Mouse (Mus musculus): ENCODE measurements around the gene Gm17655.
"Not testable (repeated sequence)": the region's sequence is repeated elsewhere in the genome, so short reads cannot be mapped to it uniquely, and the experiment has no call there.

Gene Gm17655

DNA sequence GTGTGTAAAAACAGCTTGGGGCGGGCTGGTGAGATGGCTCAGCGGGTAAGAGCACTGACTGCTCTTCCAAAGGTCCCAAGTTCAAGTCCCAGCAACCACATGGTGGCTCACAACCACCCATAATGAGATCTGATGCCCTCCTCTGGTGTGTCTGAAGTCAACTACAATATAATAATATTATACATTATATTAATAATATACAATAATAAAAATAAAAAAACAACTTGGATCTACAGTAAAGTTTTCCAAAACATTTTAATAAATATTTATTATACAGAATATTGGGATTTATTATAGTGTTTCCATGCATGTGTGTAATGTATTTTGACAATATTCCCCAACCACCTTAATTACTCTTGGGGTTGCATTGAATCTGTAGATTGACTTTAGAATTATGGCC is at the start of gene Gm17655:
Gm17655 (minus strand) TSS at position 101 of the 400 bp plus-strand sequence.
- H3K27me3 ChIP-seq (ENCODE audit: control insufficient read depth, insufficient read depth, low read length, poor library complexity, severe bottlenecking); H3K36me3 ChIP-seq (ENCODE audit: control insufficient read depth, insufficient read depth, low read length, poor library complexity, severe bottlenecking); DNase-seq (ENCODE audit: low read depth, low spot score): not testable (repeated sequence)

DNA sequence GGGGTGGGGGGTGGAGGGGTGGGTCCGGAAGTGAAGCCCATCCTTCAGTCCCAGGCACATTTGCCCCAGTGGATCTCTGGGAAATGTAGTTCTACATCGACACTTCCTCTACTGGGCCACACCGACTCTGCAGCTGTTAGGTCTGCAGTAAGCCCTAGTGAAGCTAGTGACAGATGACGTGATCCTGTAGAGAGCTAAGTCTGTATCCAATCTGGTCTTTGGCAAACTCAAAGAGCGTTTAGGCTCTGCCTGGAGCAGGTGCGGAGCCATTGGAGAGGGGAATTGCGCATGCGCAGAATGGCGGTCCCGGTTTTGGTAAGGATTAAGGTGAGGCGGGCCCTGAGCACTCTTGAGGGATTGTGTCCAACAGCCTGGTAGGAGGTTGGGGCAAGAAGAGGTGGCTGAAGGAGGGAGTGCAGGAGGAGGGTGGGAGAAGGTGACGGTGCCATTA is 37.7 kb upstream of the Gm17655 start, which contains the start of gene Zfp605:
Zfp605 (plus strand) TSS at position 102 of the 451 bp plus-strand sequence.
- peaks cover 5% of the 10 kb centered on the region for H3K36me3 ChIP-seq (ENCODE audit: control insufficient read depth, insufficient read depth, low read length, poor library complexity, severe bottlenecking)
- H3K27me3 ChIP-seq (ENCODE audit: control insufficient read depth, insufficient read depth, low read length, poor library complexity, severe bottlenecking) = no peaks in the 10 kb centered on the region
- DNase-seq (ENCODE audit: low read depth, low spot score) = peak; percentile 89

DNA sequence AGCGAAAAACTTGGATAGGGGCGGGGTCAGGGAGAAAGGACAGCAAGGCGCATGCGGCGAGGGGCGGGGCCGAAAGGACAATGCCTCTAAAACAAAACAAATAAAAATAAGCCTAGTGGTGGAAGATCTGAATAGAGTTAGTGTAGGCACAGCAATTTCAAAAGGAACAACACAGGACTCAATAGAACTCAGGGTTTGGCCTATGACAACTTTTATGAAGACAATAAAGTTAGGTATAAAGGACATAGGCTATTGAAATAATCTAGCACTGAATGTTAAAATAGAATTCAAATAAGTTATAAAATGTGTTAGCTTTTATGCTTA is 36.0 kb upstream of the Gm17655 start:
- DNase-seq (ENCODE audit: low read depth, low spot score) = no peak
- Histone ChIP-seq H3K36me3 (ENCODE audit: control insufficient read depth, insufficient read depth, low read length, poor library complexity, severe bottlenecking) (peaks cover 10% of the 10 kb centered on the region), H3K27me3 (ENCODE audit: control insufficient read depth, insufficient read depth, low read length, poor library complexity, severe bottlenecking) (no peaks in the 10 kb centered on the region)

DNA sequence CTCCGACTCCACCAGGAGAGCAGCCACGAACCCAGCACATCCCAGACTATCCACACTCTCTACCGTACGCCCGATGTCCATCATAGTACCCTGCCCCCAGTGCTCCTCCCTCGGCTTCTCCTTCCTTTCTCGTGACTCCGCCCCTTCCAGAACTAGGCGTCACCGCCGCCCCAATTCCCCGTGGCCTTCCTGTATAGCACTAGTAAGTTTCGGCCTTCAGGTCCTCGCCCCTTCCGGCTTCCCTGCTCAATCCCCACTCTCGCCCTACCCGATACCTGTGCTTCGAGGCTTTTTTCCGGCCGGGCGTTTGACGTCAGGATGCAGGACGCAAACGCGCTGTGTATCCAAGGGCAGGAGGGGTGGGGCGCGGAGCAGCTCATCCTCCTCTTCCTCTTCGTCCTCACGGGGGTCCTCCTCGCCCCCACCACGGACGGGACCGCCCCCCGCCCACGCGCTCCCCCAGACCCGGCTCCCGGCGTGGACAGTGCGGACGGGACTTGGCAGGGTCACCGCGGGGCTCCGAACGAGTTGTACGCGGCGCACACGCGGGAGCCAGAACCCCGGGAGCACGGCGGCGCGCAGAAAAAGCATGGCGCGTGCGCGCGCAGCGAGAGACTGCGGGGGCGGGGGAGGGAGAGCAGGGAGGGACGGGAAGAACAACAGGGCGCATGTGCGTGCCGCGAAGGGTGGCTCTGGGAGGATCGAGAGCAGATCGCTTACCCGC is 35.4 kb upstream of the Gm17655 start, which contains the start of gene Gtpbp6:
Gtpbp6 (minus strand) TSS at position 617 of the 724 bp plus-strand sequence.
- peaks cover 8% of the 10 kb centered on the region for H3K36me3 ChIP-seq (ENCODE audit: control insufficient read depth, insufficient read depth, low read length, poor library complexity, severe bottlenecking)
- H3K27me3 ChIP-seq (ENCODE audit: control insufficient read depth, insufficient read depth, low read length, poor library complexity, severe bottlenecking) = no peaks in the 10 kb centered on the region
- DNase-seq (ENCODE audit: low read depth, low spot score) = peak; percentile 95

DNA sequence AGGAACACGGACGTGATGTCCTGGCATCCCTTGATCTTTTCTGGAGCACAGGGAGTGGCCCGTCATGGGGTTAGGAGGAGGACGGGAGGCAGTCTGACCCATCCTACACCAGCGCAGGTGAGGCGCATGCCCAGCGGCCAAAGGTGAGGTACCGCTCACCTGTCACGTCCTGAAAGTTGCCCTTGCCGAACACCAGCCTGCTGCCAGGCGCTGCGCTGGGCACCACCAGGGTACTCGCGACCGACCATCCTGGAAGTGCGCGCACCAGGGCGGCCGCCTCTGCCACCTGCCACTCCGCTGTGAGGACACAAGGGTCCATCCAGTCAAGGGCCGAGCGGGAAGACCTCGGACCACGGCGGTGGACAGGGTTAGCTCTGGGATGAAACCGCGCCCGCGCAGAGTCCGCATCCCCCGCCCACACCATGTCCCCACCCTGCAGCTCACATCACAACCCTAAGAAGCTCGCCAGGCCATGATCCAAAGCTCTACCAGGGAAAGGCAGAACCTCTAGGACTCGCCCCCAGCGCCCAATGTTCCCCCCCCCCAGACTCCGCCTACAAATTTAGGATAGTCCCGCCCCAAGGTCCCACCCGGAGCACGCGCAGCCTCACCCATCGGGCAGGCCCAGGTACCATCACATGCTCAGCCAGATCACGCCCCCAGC is 34.7 kb upstream of the Gm17655 start:
- no peak for DNase-seq (ENCODE audit: low read depth, low spot score)
- peaks cover 7% of the 10 kb centered on the region for H3K36me3 ChIP-seq (ENCODE audit: control insufficient read depth, insufficient read depth, low read length, poor library complexity, severe bottlenecking)
- no peaks in the 10 kb centered on the region for H3K27me3 ChIP-seq (ENCODE audit: control insufficient read depth, insufficient read depth, low read length, poor library complexity, severe bottlenecking)

DNA sequence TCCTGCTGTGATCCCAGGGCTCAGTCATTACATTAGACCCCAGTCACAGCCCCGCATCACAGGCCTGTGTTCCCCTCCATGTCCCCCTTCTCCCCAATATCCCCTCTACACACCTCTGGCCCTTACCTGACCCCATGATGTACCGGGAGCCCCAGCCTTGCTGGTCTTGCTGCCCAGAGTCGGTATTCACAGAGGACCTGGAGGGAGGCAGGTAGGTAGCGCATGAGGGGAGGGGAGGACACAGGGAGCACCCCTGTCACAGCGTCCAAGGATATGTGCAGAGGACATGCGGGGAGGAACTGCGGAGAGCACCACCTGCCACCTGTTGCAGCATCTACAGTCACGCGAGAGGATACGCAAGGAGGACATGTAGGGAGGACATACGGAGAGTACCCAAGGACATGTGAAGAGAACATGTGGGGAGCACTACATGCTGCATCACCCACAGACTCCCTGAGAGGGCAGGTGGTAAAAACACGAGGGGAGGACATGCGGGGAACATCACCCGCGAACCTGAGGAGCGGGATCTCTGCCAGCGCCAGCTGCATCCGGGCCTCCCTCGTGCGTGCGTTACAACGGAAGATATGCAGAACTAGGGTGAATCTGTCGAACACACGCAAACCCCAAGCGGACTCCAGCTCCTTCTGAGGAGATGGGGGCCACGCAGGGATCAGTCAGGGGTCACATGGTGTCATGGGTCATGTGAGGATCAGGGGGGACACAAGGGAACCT is 34.0 kb upstream of the Gm17655 start:
- DNase-seq (ENCODE audit: low read depth, low spot score) = peak; percentile 19
- Histone ChIP-seq H3K36me3 (ENCODE audit: control insufficient read depth, insufficient read depth, low read length, poor library complexity, severe bottlenecking) (peaks cover 7% of the 10 kb centered on the region), H3K27me3 (ENCODE audit: control insufficient read depth, insufficient read depth, low read length, poor library complexity, severe bottlenecking) (no peaks in the 10 kb centered on the region)

DNA sequence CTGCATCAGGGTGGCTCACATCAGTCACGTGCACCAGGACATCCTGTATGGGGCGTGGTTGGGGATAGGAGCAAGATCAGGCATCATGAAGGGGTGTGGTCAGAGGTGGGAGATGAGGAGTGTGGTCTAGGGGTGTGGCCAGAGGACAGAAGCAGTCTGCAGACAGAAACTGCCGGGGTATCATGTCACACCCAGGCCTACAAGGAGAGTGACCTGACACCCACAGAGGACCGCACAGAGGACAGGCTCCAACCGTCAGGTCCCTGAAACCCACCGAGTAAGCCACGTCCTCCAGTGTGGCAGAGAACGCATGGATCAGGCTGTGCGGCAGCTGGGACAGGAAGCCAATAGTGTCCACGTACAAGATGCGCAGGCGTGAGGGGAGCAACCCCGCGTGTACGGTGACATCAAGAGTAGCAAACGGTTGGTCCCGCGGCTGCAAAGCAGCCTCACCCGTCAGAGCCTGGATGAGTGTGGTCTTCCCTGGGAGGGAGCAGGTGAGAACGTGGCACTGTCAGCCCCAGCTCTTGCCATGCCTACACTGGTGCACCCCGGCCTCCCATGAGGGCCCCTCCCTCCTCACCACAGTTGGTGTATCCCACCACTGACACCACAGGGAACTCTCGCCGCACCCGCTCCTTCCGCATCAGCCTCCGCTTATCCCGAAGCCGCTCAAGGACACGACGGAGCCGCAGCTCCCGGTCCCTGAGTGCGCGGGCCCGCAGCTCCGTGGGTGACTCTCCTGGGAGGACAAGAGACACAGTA is 32.5 kb upstream of the Gm17655 start:
- Histone ChIP-seq H3K36me3 (ENCODE audit: control insufficient read depth, insufficient read depth, low read length, poor library complexity, severe bottlenecking) (peaks cover 7% of the 10 kb centered on the region), H3K27me3 (ENCODE audit: control insufficient read depth, insufficient read depth, low read length, poor library complexity, severe bottlenecking) (no peaks in the 10 kb centered on the region)
- peak; percentile 6 for DNase-seq (ENCODE audit: low read depth, low spot score)

DNA sequence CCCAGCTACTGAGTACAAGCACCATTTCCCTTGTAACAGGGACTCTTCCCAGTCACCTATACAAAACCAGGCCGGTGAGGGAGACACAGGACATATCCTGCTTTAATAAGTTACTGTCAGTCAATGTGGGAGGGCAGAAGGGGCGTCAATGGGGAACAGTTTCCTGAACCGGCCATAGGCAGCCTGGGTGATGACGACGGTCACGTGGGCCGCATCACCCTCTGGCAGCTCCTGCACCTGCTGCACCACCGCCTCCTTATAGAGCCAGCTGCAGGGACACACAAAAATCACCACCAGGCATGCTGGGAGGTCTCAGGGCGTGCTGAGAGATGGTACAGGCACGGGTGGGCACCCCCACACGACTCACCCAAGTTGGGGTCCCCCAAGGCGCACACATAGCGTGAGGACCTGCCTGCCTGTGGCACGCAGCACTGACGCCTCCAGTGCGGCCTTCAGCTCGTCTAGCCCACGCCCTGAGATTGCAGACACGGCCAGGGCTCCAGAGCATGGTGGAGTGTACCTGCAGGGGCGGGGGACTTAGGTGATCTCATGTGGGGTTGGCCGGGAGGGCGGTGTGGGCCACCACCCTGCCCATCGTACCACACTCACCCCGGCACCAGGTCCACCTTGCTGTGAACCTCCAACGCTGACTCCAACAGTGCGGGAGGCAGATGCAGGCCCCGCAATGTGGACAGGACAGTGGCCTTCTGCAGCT is 31.7 kb upstream of the Gm17655 start:
- no peaks in the 10 kb centered on the region for H3K27me3 ChIP-seq (ENCODE audit: control insufficient read depth, insufficient read depth, low read length, poor library complexity, severe bottlenecking)
- peaks cover 7% of the 10 kb centered on the region for H3K36me3 ChIP-seq (ENCODE audit: control insufficient read depth, insufficient read depth, low read length, poor library complexity, severe bottlenecking)
- peak; percentile 5 for DNase-seq (ENCODE audit: low read depth, low spot score)

DNA sequence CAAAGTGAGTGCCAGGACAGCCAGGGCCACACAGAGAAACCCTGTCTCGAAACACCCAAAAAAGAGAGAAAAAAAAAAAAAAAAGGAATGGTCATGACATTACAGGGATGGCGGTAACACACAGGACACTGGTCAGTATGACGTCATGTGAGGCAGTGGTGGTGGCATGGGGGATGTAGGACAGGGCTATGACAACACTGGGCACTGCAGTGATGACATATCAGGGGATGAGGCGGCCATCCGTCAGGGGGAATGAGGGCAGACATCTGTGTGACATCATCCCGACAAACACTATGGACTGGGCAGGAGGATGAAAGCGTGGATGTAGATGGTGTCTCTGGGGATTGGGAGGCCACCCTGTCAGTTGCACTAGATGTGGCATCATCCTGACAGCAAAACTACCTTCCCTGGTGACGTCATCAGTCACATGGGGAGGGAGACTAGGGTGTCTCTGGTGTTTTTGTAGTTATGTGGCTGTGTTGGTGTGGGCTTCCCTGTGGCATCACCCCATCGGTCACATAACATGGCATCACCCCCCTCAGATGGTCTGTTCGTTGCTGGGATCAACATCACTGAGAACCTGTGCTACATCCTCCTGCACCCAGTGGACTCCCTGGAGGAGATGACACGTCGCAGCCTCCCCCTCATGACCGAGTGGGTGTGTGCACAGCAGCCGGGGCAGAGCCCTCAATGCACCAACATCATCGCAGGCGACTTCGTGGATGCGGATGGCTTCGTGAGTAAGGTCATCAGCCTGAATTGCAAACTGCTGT is 30.7 kb upstream of the Gm17655 start:
- no peaks in the 10 kb centered on the region for H3K27me3 ChIP-seq (ENCODE audit: control insufficient read depth, insufficient read depth, low read length, poor library complexity, severe bottlenecking)
- peaks cover 7% of the 10 kb centered on the region for H3K36me3 ChIP-seq (ENCODE audit: control insufficient read depth, insufficient read depth, low read length, poor library complexity, severe bottlenecking)
- DNase-seq (ENCODE audit: low read depth, low spot score) = peak; percentile 8

DNA sequence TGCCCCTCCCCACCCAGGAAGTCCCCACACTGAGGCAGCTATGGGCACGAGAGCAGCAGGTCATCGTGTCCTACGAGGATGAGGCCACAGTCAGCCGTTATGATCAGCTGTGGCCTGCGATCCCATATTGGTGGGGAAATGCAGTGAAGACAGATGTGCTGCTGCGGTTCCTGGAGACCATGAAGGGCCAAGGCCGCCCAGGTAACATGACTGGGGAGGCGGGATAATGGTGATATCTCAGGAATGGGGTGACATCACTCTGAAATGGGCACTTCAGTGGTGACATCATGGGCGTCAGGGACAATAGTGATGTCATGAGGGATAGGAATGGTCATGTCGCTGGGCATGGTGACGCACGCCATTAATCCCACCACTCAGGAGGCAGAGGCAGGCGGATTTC is 30.1 kb upstream of the Gm17655 start:
- Histone ChIP-seq H3K27me3 (ENCODE audit: control insufficient read depth, insufficient read depth, low read length, poor library complexity, severe bottlenecking) (no peaks in the 10 kb centered on the region), H3K36me3 (ENCODE audit: control insufficient read depth, insufficient read depth, low read length, poor library complexity, severe bottlenecking) (peaks cover 7% of the 10 kb centered on the region)
- DNase-seq (ENCODE audit: low read depth, low spot score) = no peak

DNA sequence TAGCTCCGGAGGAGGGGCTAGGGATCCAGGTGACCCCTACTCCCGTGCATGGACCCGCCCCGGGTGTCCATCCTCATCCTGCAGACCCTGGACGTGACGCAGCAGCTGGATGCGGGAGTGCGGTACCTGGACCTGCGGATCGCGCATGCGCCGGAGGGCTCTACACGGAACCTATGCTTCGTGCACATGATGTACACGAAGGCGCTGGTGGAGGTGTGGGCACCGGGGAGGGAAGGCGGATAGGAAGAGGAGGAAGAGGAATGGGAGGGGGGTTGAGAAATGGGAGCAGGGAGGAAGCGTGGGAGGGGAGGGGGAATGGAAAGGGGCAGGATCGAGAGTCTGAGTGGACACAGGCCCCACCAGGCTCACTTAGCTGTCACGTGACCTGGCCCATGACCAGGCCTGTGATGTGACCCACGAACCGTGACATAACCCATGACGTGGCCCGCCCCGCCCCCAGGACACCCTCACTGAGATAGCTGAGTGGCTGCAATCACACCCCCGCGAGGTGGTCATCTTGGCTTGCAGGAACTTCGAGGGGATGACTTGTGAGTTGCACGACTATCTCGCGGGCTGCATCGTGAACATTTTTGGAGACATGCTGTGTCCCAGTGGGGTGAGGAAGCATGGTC is 29.5 kb upstream of the Gm17655 start:
- H3K27me3 ChIP-seq (ENCODE audit: control insufficient read depth, insufficient read depth, low read length, poor library complexity, severe bottlenecking) = no peaks in the 10 kb centered on the region
- H3K36me3 ChIP-seq (ENCODE audit: control insufficient read depth, insufficient read depth, low read length, poor library complexity, severe bottlenecking) = peaks cover 7% of the 10 kb centered on the region
- DNase-seq (ENCODE audit: low read depth, low spot score) = peak; percentile 81

DNA sequence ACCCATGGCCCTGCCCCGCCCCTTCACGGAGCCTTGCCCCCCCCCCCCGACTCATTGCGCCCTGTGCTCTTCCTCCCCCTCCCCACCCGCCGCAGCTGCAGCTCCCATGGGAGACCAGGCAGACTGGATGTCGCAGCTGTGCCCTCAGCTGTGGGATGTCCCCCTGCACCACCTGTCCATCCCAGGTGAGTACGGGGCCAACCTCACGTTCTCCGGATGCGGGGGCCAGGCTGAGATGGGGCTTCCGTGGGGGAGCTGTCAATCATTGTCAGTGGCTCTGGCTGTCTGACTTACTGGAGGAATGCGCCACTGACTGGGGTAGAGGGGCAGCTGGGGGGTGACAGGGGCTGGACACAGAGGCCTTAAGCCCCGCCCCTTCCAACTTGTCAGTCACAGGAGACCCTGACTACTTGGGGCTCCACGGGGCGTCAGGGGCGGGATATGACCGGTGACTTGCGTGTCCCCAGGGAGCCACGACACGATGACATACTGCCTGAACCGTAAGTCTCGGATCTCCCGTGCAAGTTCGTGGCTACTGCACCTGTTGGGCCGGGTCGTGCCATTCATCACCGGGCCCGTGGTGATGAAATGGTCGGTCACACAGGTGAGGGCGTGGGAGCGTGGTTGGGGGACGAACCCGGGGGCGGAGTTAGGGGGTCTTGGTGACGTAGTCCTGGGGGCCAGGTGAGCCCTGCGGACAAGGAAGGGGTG is 28.8 kb upstream of the Gm17655 start:
- H3K36me3 ChIP-seq (ENCODE audit: control insufficient read depth, insufficient read depth, low read length, poor library complexity, severe bottlenecking) = peaks cover 7% of the 10 kb centered on the region
- DNase-seq (ENCODE audit: low read depth, low spot score) = peak; percentile 79
- H3K27me3 ChIP-seq (ENCODE audit: control insufficient read depth, insufficient read depth, low read length, poor library complexity, severe bottlenecking) = no peaks in the 10 kb centered on the region
